Mouse (Mus musculus) forebrain, embryonic 16.5 days (tissue): ENCODE measurements around the gene Phka2. TPM values are rescaled to one million over a fixed set of nuclear protein-coding genes. Genes with fewer than 3 reads are reported as not detected.
A peak's percentile ranks its signal among the peaks of the same experiment; 100 is the strongest.

Source experiments
- ATAC-seq: fragments of 200-750 bp; cut with Nextera tagmentation; 2 replicates; pipeline ENCODE4 v1.8.0; 2017; ENCODE audit warnings: mild to moderate bottlenecking, moderate library complexity
- H3K27ac ChIP-seq: fragments of 300-500 bp; sonication (generic); 2 replicates; pipeline ENCODE4 v1.5.1; 2014; ENCODE audit warnings: low read length, control low read depth
- H3K27me3 ChIP-seq: fragments of 300-500 bp; sonication (generic); replicated peaks from 2 replicates; pipeline ENCODE4 v1.6.1; 2014; ENCODE audit warnings: low read length; ENCODE audit not compliant: control insufficient read depth, insufficient read depth
- H3K36me3 ChIP-seq: fragments of 300-500 bp; sonication (generic); 2 replicates; pipeline ENCODE4 v1.6.1; 2014; ENCODE audit not compliant: control insufficient read depth, insufficient read depth
- H3K4me1 ChIP-seq: fragments of 300-500 bp; sonication (generic); replicated peaks from 2 replicates; pipeline ENCODE4 v1.6.1; 2014; ENCODE audit warnings: low read length; ENCODE audit not compliant: control insufficient read depth, insufficient read depth
- H3K4me2 ChIP-seq: fragments of 300-500 bp; sonication (generic); 2 replicates; pipeline ENCODE4 v1.6.1; 2014; ENCODE audit warnings: mild to moderate bottlenecking, low read length, control low read depth
- H3K4me3 ChIP-seq: fragments of 300-500 bp; sonication (generic); replicated peaks from 2 replicates; pipeline ENCODE4 v1.5.1; 2014; ENCODE audit warnings: mild to moderate bottlenecking, low read length, control low read depth
- H3K9ac ChIP-seq: fragments of 300-500 bp; sonication (generic); replicated peaks from 2 replicates; pipeline ENCODE4 v1.6.1; 2014; ENCODE audit warnings: low read depth, low read length, control low read depth
- H3K9me3 ChIP-seq: fragments of 300-500 bp; sonication (generic); 2 replicates; pipeline ENCODE4 v1.6.1; 2016; ENCODE audit warnings: low read length; ENCODE audit not compliant: control insufficient read depth
- WGBS: fragments of 180-500 bp; shearing (Covaris S2); extraction: QIAGEN DNeasy Blood & Tissue Kit; methylation state at CpG from one replicate; pipeline ENCODE4 v1.1.7; 2014; 5-methylcytosine and 5-hydroxymethylcytosine counted together
- polyA plus RNA-seq: library from polyadenylated mRNA; unstranded; fragments of >200 nt; fragmentation: Nextera tagmentation; extraction: Ambion mirVana; gene quantifications from 2 replicates; pipeline ENCODE4 v1.2.1, GENCODE M21; 2015

Phka2 gene
- polyA plus RNA-seq, 1 experiment from 2014 or later: 11.5 TPM

DNA sequence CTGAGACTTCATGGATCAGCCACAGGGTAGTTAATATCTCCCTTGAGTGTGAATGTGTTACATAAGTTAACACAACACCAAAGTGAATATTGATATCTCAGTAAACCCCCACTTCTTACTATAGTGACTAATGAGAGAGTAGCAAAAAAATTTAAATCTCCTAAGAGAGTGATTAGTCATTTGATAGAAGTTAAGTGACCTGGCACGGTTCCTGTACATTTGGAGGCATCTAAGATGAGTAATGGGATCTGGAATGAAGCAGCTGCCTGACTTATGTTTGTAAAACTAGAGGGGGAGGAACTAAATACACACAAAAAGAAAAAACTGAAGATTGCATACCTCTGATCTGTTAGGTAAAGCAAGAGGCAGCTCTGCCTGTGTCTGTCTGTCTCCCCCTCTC is 7.1 kb downstream of the Phka2 start:
- 74% methylated on average over 1 of the region's 1 CpGs for WGBS
- ATAC-seq: no peak
- Histone ChIP-seq H3K4me3 (no peak overlapping the region), H3K9me3 (no peaks in the 10 kb centered on the region), H3K9ac (no peak overlapping the region), H3K4me1 (no peaks in the 10 kb centered on the region), H3K27ac (no peak overlapping the region), H3K27me3 (no peaks in the 10 kb centered on the region), H3K4me2 (no peak overlapping the region), H3K36me3 (no peaks in the 10 kb centered on the region)

DNA sequence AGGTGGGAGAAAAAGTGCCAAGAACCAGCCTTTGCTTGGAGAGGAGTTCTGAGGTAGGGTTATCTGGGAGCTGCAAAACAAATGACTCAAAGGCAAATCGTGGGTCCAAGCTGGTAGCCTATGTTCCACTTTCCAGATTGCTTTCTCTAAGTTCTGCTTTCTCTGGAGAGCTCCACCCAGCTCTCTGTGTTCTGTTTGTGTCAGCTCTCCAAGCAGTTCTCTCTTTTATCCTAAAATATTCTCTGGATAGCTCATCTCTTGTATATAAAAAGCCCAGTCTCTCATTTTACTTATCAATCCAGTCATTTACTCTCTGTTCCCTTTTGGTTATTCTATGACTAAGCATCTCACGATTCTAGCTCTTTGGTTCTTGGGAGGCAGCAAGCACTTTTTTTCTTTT is 8.2 kb downstream of the Phka2 start:
- no peak overlapping the region for H3K4me3 ChIP-seq

GRCm38 (mm10) chrX:160516027-160516426 is 14.1 kb downstream of the Phka2 start:
- H3K9me3 ChIP-seq: no peaks in the 10 kb centered on the region
- no peaks in the 10 kb centered on the region for H3K27me3 ChIP-seq
- no peaks in the 10 kb centered on the region for H3K4me1 ChIP-seq
- no peaks in the 10 kb centered on the region for H3K36me3 ChIP-seq
- H3K4me3 ChIP-seq: no peak overlapping the region
- no peak overlapping the region for H3K4me2 ChIP-seq
- no peak for ATAC-seq
- no peak overlapping the region for H3K27ac ChIP-seq
- no peak overlapping the region for H3K9ac ChIP-seq

More for the DNA sequence above, 8.2 kb downstream of the Phka2 start:
- Histone ChIP-seq H3K4me2 (no peak overlapping the region), H3K9me3 (no peaks in the 10 kb centered on the region), H3K27ac (no peak overlapping the region), H3K9ac (no peak overlapping the region), H3K36me3 (no peaks in the 10 kb centered on the region), H3K27me3 (no peaks in the 10 kb centered on the region), H3K4me1 (no peaks in the 10 kb centered on the region)
- ATAC-seq: no peak
- WGBS: 70% methylated on average over 2 of the region's 2 CpGs

GRCm38 (mm10) chrX:160542772-160543171 is 40.8 kb downstream of the Phka2 start:
- H3K9me3 ChIP-seq: no peaks in the 10 kb centered on the region
- no peak overlapping the region for H3K4me3 ChIP-seq
- 64% methylated on average over 2 of the region's 2 CpGs for WGBS
- no peak overlapping the region for H3K4me2 ChIP-seq
- ATAC-seq: no peak
- H3K27me3 ChIP-seq: no peaks in the 10 kb centered on the region
- H3K9ac ChIP-seq: no peak overlapping the region
- no peak overlapping the region for H3K27ac ChIP-seq
- H3K4me1 ChIP-seq: no peaks in the 10 kb centered on the region
- H3K36me3 ChIP-seq: no peaks in the 10 kb centered on the region

- no peak for ATAC-seq
- H3K27me3 ChIP-seq: no peaks in the 10 kb centered on the region
- no peaks in the 10 kb centered on the region for H3K36me3 ChIP-seq
- 74% methylated on average over 1 of the region's 1 CpGs for WGBS
- H3K9me3 ChIP-seq: no peaks in the 10 kb centered on the region
- H3K27ac ChIP-seq: no peak overlapping the region
- no peak overlapping the region for H3K9ac ChIP-seq
- no peaks in the 10 kb centered on the region for H3K4me1 ChIP-seq
- no peak overlapping the region for H3K4me3 ChIP-seq
- H3K4me2 ChIP-seq: no peak overlapping the region
Measured at GRCm38 (mm10) chrX:160548875-160549274, 46.9 kb downstream of the Phka2 start.

- ATAC-seq: no peak
- 51% methylated on average over 4 of the region's 4 CpGs for WGBS
Measured at GRCm38 (mm10) chrX:160552066-160552465, 50.1 kb downstream of the Phka2 start.

DNA sequence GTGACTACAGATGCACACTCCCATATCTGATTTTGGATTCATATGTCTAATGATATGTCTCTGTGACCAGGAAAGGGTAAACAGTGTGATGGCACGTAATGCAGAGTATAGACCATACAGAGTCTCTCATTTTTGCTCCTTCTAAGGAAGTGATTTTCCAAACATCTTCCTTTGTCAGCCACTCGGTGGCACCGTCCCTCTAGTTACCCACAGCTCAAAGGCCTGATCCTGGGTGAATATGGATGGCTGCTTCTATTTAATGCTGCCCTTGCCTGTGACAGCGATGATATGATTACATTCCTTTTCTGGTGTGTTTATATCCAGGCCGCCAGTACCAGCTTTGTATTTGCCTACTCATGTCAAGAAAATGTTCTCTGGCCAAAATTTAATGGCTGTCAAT is 81.6 kb downstream of the Phka2 start:
- ATAC-seq: peak; percentile 73
- Histone ChIP-seq H3K4me3 (no peak overlapping the region), H3K4me1 (0 out of 2 replicates have a peak, but pooled peaks cover 2% of the 10 kb centered on the region), H3K27ac (no peak overlapping the region), H3K36me3 (no peaks in the 10 kb centered on the region), H3K9ac (no peak overlapping the region), H3K4me2 (no peak overlapping the region), H3K9me3 (no peaks in the 10 kb centered on the region), H3K27me3 (no peaks in the 10 kb centered on the region)
- WGBS: 51% methylated on average over 5 of the region's 5 CpGs

More at GRCm38 (mm10) chrX:160552066-160552465, 50.1 kb downstream of the Phka2 start:
- Histone ChIP-seq H3K4me1 (no peaks in the 10 kb centered on the region), H3K9ac (no peak overlapping the region), H3K4me3 (no peak overlapping the region), H3K4me2 (no peak overlapping the region), H3K36me3 (no peaks in the 10 kb centered on the region), H3K27ac (no peak overlapping the region), H3K9me3 (no peaks in the 10 kb centered on the region), H3K27me3 (no peaks in the 10 kb centered on the region; the same call in 1 of the 2 replicates)

- ATAC-seq: no peak
- H3K9ac ChIP-seq: no peak overlapping the region
- H3K4me2 ChIP-seq: no peak overlapping the region
- H3K36me3 ChIP-seq: no peaks in the 10 kb centered on the region
- no peak overlapping the region for H3K4me3 ChIP-seq
- no peaks in the 10 kb centered on the region for H3K27me3 ChIP-seq
- 0 out of 2 replicates have a peak, but pooled peaks cover 2% of the 10 kb centered on the region for H3K4me1 ChIP-seq
- 93% methylated on average over 4 of the region's 4 CpGs for WGBS
- no peaks in the 10 kb centered on the region for H3K9me3 ChIP-seq
- H3K27ac ChIP-seq: no peak overlapping the region
Measured at GRCm38 (mm10) chrX:160584148-160584838, 82.3 kb downstream of the Phka2 start.

GRCm38 (mm10) chrX:160585110-160585509 is 83.1 kb downstream of the Phka2 start:
- Histone ChIP-seq H3K36me3 (no peaks in the 10 kb centered on the region), H3K9ac (no peak overlapping the region), H3K4me1 (0 out of 2 replicates have a peak, but pooled peaks cover 2% of the 10 kb centered on the region), H3K27me3 (no peaks in the 10 kb centered on the region), H3K4me3 (no peak overlapping the region), H3K27ac (no peak overlapping the region), H3K9me3 (no peaks in the 10 kb centered on the region), H3K4me2 (no peak overlapping the region)
- ATAC-seq: no peak
- WGBS: 33% methylated on average over 1 of the region's 1 CpGs
